Mouse (Mus musculus) erythroblast, embryonic 14.5 days (primary cell): ENCODE data around the gene Csnk2a2.

Experiments used
- GATA1 ChIP-seq: IDR thresholded peaks from 2 replicates; pipeline ENCODE4 v1.6.1; 2012; ENCODE audit warnings: low read length, inconsistent platforms, mixed read lengths
- TAL1 ChIP-seq: IDR thresholded peaks from 3 replicates; pipeline ENCODE4 v1.6.1; 2012; ENCODE audit warnings: low read length, inconsistent platforms, mixed read lengths

- TF ChIP-seq GATA1 (no peak), TAL1 (no peak)
Observed at GRCm38 (mm10) chr8:95397201-95397600, 92.6 kb downstream of the Csnk2a2 start.
